Mouse (Mus musculus): ENCODE data around the gene Rrp9.

Rrp9 gene

GRCm38 (mm10) chr9:106456325-106457162, 19.2 kb upstream of the Rrp9 start:
- no peak for DNase-seq (ENCODE audit: low spot score in 2 of 2)

DNA sequence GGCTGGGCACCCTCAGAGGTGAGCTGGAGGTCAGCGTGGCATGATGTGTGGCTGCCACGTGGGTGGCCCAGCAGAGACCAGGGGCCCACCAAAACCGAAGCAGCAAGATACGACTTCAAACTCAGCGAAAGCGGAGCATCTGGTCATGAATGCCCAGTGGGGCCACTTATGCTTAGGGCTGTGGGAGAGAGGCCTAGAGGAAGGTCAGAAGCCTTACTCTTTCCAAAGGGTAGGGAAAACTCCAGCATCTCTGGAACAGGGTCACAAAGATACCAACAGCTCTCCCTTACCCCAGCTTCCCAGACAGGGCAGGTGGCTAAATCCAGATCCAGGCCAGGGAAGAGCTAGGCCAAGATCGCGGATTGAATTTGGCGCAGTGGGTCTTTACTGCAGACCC, 18.6 kb upstream of the Rrp9 start:
- DNase-seq (ENCODE audit: low spot score in 2 of 2), result no peak

GRCm38 (mm10) chr9:106457920-106458319, 17.8 kb upstream of the Rrp9 start:
- DNase-seq (ENCODE audit: low spot score in 2 of 2), result no peak

DNA sequence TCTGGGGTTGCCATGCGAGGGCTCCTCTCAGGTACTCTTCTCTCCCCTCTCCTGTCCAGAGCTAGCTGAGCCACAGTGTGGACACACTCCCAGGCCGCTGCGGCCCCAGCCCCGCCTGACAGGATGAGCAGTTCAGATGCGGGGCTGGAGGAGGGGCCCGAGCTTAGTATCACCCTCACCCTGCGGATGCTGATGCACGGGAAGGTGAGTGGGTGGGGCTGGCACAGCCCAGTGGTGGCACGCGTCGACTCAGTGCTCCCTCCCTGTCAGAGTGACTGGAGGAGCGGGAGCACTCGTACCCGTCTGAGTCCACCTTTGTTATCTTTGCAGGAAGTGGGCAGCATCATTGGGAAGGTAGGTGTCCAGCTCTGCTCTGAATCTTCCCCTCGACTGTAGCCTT, 15.8 kb upstream of the Rrp9 start:
- DNase-seq (ENCODE audit: low spot score in 2 of 2), result no peak

- no peak for DNase-seq (ENCODE audit: low spot score in 2 of 2)
Observed at GRCm38 (mm10) chr9:106460401-106461025, 15.2 kb upstream of the Rrp9 start.

DNA sequence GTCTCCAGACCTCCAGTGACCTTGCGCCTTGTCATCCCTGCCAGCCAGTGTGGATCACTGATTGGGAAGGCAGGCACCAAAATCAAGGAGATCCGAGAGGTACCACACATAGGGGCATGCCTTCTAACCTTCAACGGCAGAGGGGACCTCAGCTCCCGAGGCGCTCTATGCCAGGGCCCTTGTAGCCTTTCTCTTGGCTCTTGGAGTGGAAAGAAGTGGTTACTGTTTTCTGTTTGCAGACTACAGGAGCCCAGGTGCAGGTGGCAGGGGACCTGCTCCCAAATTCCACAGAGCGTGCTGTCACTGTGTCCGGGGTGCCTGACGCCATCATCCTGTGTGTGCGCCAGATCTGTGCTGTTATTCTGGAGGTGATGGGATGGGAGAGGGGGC, 14.7 kb upstream of the Rrp9 start:
- DNase-seq (ENCODE audit: low spot score in 2 of 2), result no peak

DNA sequence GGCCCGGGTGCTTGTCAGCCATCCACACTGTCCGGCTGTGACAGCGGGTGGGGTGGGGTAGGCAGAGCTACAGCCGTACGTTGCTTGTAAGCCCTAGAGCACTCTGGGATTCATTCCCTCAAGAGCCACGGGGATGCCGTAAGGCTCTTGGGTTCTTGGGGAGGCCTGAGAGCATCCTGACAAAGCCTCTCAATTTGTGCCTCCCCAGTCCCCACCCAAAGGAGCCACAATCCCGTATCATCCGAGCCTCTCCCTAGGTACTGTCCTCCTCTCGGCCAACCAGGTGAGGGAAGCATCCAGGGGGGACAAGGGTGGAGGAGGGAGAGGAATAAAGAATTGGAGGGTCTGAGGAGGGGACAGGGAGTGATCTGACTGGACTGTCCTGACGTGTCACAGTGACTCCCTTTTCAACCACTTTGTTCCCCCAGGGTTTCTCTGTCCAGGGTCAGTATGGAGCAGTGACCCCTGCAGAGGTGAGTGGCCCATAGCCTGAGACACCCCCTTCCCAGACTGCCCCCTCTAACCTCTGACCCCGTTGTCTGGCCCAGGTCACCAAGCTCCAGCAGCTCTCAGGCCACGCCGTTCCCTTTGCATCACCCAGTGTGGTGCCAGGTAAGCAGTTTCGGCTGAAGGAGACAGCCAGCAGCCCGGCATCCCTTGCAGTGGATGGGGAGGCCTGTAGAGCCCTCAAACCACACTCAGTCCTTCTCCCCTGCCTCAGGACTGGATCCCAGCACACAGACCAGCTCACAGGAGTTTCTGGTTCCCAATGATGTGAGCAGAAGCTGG, 13.9 kb upstream of the Rrp9 start:
- no peak for DNase-seq (ENCODE audit: low spot score in 2 of 2)

- DNase-seq (ENCODE audit: low spot score in 2 of 2), result no peak
Observed at GRCm38 (mm10) chr9:106462430-106462800, 13.3 kb upstream of the Rrp9 start.

- DNase-seq (ENCODE audit: low spot score in 2 of 2), result no peak
Observed at GRCm38 (mm10) chr9:106463122-106464063, 12.4 kb upstream of the Rrp9 start.

GRCm38 (mm10) chr9:106464751-106465541, 10.8 kb upstream of the Rrp9 start:
- peak in 1 of 2 experiments; percentile 75 for DNase-seq (ENCODE audit: low spot score in 2 of 2)

- DNase-seq (ENCODE audit: low spot score in 2 of 2), result no peak
Observed at GRCm38 (mm10) chr9:106465571-106466200, 10.1 kb upstream of the Rrp9 start, which contains the start of gene Gpr62. Gene Gpr62, minus strand, starts transcription at chr9:106465938.

- no peak for DNase-seq (ENCODE audit: low spot score in 2 of 2)
Observed at GRCm38 (mm10) chr9:106466721-106467120, 9.0 kb upstream of the Rrp9 start.

DNA sequence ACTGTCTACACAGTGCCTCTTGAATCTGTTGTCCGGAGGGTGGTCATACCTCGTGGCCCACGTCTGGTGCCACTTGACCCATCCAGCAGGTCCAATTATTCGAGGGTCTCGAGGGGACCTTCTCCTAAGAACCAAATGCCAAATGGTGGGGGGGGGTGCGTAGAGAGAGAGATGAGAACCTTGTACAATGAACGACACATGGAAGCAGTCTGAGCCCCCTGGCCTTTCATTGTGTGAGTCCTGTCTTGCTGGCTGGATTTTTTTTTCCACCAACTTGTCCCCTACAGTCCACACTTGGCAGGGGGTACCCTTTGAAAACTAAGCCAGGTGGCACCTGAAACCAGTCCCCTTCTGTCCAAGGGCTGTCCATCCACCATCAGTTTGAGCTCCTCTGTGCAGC, 8.0 kb upstream of the Rrp9 start:
- DNase-seq (ENCODE audit: low spot score in 2 of 2), result no peak

DNA sequence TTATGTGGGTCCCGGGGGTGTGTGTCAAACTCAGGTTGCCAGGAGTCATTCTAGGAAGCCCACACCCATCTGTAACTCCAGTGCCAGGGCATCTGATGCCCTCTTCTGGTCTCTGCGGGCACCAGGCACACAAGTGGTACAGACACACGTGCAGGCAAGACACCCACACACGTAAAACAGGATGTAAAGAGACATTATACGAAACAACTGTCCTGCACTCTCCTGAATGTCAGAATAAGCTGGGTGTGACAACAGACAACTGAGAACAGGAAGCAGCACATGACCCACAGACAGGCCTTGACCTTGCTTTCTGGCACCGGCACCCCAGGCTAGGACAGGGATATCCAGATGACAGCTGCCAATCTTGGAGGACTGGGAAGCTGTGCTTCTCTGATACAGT, 6.4 kb upstream of the Rrp9 start:
- DNase-seq (ENCODE audit: low spot score in 2 of 2), result no peak

DNA sequence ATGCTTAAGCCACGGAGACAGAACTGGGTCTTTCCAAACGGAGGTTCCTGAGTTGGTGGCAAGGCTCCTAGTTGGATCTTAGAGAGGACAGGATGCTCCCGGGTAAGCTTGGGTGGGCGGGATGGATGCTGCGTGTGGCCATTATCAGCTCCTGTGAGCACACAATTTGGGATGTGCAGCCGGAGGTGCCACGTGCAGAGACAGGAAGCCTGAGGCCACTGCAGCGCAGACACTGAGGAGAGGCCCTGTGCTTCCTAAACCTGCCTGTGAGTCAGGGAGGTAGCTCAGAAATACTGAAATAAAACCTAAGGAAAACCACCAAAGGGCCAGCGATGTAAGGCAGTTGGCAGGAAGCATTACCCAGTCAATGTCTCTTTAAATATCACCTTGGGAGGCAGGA, 6.0 kb upstream of the Rrp9 start:
- no peak for DNase-seq (ENCODE audit: low spot score in 2 of 2)

GRCm38 (mm10) chr9:106470991-106471750, 4.6 kb upstream of the Rrp9 start:
- peak in 1 of 2 experiments; percentile 7 for DNase-seq (ENCODE audit: low spot score in 2 of 2)

- peak in 1 of 2 experiments; percentile 58 for DNase-seq (ENCODE audit: low spot score in 2 of 2)
Observed at GRCm38 (mm10) chr9:106471892-106472291, 3.9 kb upstream of the Rrp9 start.

GRCm38 (mm10) chr9:106472321-106472720, 3.4 kb upstream of the Rrp9 start:
- no peak for DNase-seq (ENCODE audit: low spot score in 2 of 2)

- peak; percentile 6 to 26 for DNase-seq (ENCODE audit: low spot score in 2 of 2)
Observed at GRCm38 (mm10) chr9:106473081-106473752, 2.5 kb upstream of the Rrp9 start.

Measured in frontal cortex, postnatal 10 days (tissue).